Mouse (Mus musculus) heart, embryonic 11.5 days (tissue): ENCODE measurements around the gene Paf1. TPM values are rescaled to one million over a fixed set of nuclear protein-coding genes. Genes with fewer than 3 reads are reported as not detected.

Experiments used
- ATAC-seq: fragments of 200-750 bp; cut with Nextera tagmentation; replicated peaks from 2 replicates; pipeline ENCODE4 v1.8.0; 2017; ENCODE audit warnings: moderate library complexity; ENCODE audit not compliant: insufficient number of reproducible peaks, low FRiP score, low TSS enrichment
- H3K27ac ChIP-seq: fragments of 300-500 bp; sonication (generic); 2 replicates; pipeline ENCODE4 v1.5.1; 2014; ENCODE audit warnings: mild to moderate bottlenecking, low read depth, low read length
- H3K27me3 ChIP-seq: fragments of 300-500 bp; sonication (generic); 2 replicates; pipeline ENCODE4 v1.6.1; 2014; ENCODE audit warnings: mild to moderate bottlenecking, low read length, mixed read lengths; ENCODE audit not compliant: control insufficient read depth, insufficient read depth
- H3K36me3 ChIP-seq: fragments of 300-500 bp; sonication (generic); 2 replicates; pipeline ENCODE4 v1.6.1; 2014; ENCODE audit warnings: mild to moderate bottlenecking, low read length, moderate library complexity, mixed read lengths; ENCODE audit not compliant: control insufficient read depth, insufficient read depth
- H3K4me1 ChIP-seq: fragments of 300-500 bp; sonication (generic); 2 replicates; pipeline ENCODE4 v1.6.1; 2014; ENCODE audit warnings: low read length; ENCODE audit not compliant: control insufficient read depth, insufficient read depth
- H3K4me2 ChIP-seq: fragments of 300-500 bp; sonication (generic); 2 replicates; pipeline ENCODE4 v1.6.1; 2014; ENCODE audit warnings: mild to moderate bottlenecking, moderate library complexity
- H3K4me3 ChIP-seq: fragments of 300-500 bp; sonication (generic); 2 replicates; pipeline ENCODE4 v1.5.1; 2014; ENCODE audit warnings: low read depth, low read length
- H3K9ac ChIP-seq: fragments of 300-500 bp; sonication (generic); 2 replicates; pipeline ENCODE4 v1.6.1; 2014; ENCODE audit warnings: mild to moderate bottlenecking, low read depth, low read length, moderate library complexity
- H3K9me3 ChIP-seq: fragments of 300-500 bp; sonication (generic); replicated peaks from 2 replicates; pipeline ENCODE4 v1.6.1; 2016; ENCODE audit warnings: low read length; ENCODE audit not compliant: control insufficient read depth
- WGBS: fragments of 180-500 bp; shearing (Covaris S2); extraction: QIAGEN DNeasy Blood & Tissue Kit; methylation state at CpG from one replicate; pipeline ENCODE4 v1.1.7; 2014; ENCODE audit not compliant: insufficient replicate concordance; 5-methylcytosine and 5-hydroxymethylcytosine counted together
- polyA plus RNA-seq: library from polyadenylated mRNA; unstranded; fragments of >200 nt; fragmentation: Nextera tagmentation; extraction: Ambion mirVana; gene quantifications from 2 replicates; pipeline ENCODE4 v1.2.1, GENCODE M21; 2014

The Paf1 gene
- polyA plus RNA-seq, 1 experiment from 2014 or later = 70.2 TPM

GRCm38 (mm10) chr7:28373891-28374495, 18.8 kb upstream of the Paf1 start:
- peaks cover 43% of the 10 kb centered on the region for H3K4me1 ChIP-seq
- peak overlapping the region; percentile 6; the same call in 1 of the 2 replicates for H3K4me3 ChIP-seq
- no peak for ATAC-seq
- WGBS = 78% methylated on average over 7 of the region's 7 CpGs
- H3K9me3 ChIP-seq = no peaks in the 10 kb centered on the region
- H3K36me3 ChIP-seq = 0 out of 2 replicates have a peak, but pooled peaks cover 4% of the 10 kb centered on the region
- no peak overlapping the region for H3K9ac ChIP-seq
- H3K27ac ChIP-seq = peak overlapping the region; percentile 54; the same call in 1 of the 2 replicates
- no peaks in the 10 kb centered on the region for H3K27me3 ChIP-seq
- H3K4me2 ChIP-seq = no peak overlapping the region

DNA sequence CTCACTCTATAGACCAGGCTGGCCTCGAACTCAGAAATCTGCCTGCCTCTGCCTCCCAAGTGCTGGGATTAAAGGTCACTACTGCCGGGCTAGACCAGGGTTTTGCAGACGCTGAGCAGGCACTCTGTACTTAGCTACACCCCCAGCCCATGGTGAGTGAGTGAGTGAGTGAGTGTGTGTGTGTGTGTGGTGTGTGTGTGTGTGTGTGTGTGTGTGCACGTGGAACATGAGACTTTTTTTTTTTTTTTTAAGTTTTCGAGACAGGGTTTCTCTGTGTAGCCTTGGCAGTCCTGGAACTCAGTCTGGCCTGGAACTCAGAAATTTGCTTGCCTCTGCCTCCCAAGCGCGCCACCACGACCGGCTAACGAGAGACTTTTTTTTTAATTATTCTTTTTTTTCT, 18.1 kb upstream of the Paf1 start:
- Histone ChIP-seq H3K4me2 (peak overlapping the region; percentile 96), H3K36me3 (no peaks in the 10 kb centered on the region), H3K9ac (peak overlapping the region; percentile 91), H3K4me1 (peaks cover 47% of the 10 kb centered on the region), H3K4me3 (no peak overlapping the region; the same call in 1 of the 2 replicates), H3K9me3 (no peaks in the 10 kb centered on the region), H3K27ac (peak overlapping the region; percentile 99; the same call in 1 of the 2 replicates), H3K27me3 (no peaks in the 10 kb centered on the region)
- WGBS = 76% methylated on average over 10 of the region's 10 CpGs
- ATAC-seq = no peak

GRCm38 (mm10) chr7:28375176-28375921, 17.4 kb upstream of the Paf1 start:
- Histone ChIP-seq H3K4me2 (peak overlapping the region; percentile 96), H3K4me1 (peaks cover 45% of the 10 kb centered on the region), H3K27ac (peak overlapping the region; percentile 99), H3K9me3 (no peaks in the 10 kb centered on the region), H3K9ac (peak overlapping the region; percentile 91), H3K36me3 (no peaks in the 10 kb centered on the region), H3K27me3 (no peaks in the 10 kb centered on the region), H3K4me3 (peak overlapping the region; percentile 44)
- WGBS = under 1% methylated on average over 29 of the region's 36 CpGs
- peak; percentile 59 for ATAC-seq

DNA sequence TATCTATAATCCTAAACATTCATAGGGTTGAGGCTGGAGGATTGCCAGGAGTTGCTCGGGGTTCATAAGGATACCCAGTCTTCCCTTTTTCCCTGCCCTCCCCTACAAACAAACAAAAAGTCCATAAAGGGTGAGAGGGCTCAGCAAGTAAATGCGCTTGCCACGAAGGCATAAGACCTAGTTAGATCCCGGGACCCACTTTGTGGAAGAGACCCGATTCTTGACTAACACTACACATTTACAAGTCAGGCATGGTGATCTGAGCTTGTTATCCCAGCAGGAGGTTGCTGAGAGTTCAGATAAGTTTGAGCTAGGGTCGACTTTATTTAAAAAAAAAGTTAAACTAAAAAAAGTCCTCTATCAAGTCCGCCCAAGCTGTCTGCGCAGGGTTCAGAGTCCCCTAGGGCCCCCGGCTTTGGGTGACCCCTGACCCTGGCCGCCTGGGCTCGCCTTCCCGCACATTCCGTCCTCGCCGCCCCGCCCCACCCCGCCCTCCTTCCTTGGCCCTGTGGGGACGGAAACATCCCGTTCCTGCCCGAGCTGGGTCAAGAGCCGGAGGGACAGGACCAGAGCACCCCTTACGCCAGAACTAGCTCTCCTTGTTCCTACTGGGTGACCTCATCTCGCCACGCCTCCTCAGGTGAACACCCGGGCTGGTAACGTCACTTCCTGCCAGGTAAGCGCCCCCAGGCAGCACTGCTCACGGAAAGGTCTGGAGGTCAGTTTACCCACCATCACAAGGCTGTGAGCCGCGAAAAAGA, 16.6 kb upstream of the Paf1 start:
- ATAC-seq = no peak
- Histone ChIP-seq H3K4me3 (peak overlapping the region; percentile 44), H3K9ac (peak overlapping the region; percentile 91), H3K4me1 (peaks cover 46% of the 10 kb centered on the region), H3K27me3 (no peaks in the 10 kb centered on the region), H3K9me3 (no peaks in the 10 kb centered on the region), H3K27ac (peak overlapping the region; percentile 99), H3K4me2 (peak overlapping the region; percentile 96), H3K36me3 (no peaks in the 10 kb centered on the region)
- 2% methylated on average over 30 of the region's 30 CpGs for WGBS

GRCm38 (mm10) chr7:28377190-28378065, 15.3 kb upstream of the Paf1 start:
- peak overlapping the region; percentile 89 for H3K9ac ChIP-seq
- H3K27me3 ChIP-seq = no peaks in the 10 kb centered on the region
- H3K27ac ChIP-seq = peak overlapping the region; percentile 89
- no peaks in the 10 kb centered on the region for H3K36me3 ChIP-seq
- no peaks in the 10 kb centered on the region for H3K9me3 ChIP-seq
- WGBS = 65% methylated on average over 18 of the region's 18 CpGs
- peaks cover 55% of the 10 kb centered on the region for H3K4me1 ChIP-seq
- H3K4me3 ChIP-seq = peak overlapping the region; percentile 78
- peak overlapping the region; percentile 96 for H3K4me2 ChIP-seq
- ATAC-seq = no peak

DNA sequence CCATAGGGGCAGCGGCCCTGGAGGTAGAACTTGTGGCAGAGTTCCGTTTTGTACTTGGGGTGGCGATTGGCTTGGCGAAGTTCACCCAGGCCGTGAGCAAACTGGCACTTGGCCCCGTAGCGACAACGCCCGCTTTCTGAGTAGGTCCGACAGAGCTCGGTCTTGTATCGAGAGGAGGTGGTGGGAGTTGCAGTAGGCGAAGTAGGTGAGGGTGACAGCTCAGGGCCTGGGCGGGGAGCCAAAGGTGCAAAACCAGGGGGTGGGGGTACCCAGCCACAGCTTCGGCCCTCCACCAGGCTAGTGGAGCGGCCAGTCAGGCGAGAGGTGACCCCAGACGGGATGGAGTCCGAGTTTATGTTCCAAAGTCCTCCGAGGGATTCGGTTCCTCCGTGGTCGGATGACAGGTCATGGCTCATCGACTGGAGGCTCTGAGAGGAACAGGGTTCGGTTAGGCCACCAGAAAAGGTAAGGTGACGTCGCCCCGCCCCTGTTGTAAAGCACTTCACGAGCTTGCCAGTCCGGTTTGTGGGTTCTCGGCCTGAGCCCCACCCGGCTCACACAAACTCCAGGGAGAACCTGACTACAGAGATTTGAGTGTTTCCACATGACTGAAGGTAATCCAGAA, 14.6 kb upstream of the Paf1 start:
- Histone ChIP-seq H3K4me1 (peaks cover 62% of the 10 kb centered on the region), H3K4me3 (peak overlapping the region; percentile 78), H3K9me3 (no peaks in the 10 kb centered on the region), H3K27me3 (no peaks in the 10 kb centered on the region), H3K36me3 (no peaks in the 10 kb centered on the region), H3K27ac (peak overlapping the region; percentile 89), H3K9ac (peak overlapping the region; percentile 89), H3K4me2 (peak overlapping the region; percentile 96)
- ATAC-seq = no peak
- 30% methylated on average over 30 of the region's 32 CpGs for WGBS

DNA sequence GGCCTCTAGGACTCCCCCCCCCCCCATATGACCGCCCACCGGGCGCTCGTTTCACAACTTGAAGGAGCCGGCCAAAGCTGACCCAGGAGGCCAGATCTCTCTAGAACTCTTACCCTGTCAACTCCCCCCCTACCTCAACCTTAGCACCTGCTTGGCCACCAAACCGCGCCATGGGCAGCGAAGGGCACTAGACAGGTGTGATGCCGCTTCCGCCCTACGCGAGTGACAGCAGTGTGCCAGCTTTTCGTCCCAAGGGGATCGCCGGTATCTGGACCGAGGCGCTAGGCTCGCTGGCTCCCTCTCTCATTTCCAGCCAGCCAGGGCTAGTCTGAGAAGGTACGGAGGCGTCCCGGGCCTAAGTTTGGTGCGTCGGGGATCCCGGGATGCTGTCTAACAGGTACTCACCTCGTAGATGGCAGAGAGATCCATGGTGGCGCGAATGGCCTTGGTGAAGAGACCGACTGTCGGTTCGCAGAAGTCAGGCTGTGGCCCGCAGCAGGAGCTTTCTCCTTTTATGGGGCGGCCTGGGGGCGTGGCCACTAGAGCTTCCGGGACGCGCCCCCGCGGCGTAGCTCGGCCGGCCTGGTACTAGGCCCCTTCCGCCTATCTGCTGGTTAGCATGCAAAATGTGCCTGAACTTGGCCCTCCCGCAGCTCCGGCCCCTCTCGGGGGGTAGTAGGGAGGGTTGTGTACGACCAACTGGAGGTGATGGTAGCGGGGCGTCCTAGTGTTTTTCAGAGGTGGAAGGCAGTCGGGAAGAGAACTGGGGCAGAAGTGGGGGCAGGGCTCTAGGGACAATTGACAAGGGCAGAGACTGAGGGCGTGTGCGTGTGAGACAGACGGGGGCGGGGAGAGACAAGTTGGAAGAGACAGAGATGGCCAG, 13.7 kb upstream of the Paf1 start:
- no peaks in the 10 kb centered on the region for H3K36me3 ChIP-seq
- no peaks in the 10 kb centered on the region for H3K27me3 ChIP-seq
- peak overlapping the region; percentile 89 for H3K27ac ChIP-seq
- no peaks in the 10 kb centered on the region for H3K9me3 ChIP-seq
- peak overlapping the region; percentile 96 for H3K4me2 ChIP-seq
- WGBS = under 1% methylated on average over 53 of the region's 53 CpGs
- H3K9ac ChIP-seq = peak overlapping the region; percentile 89
- peak overlapping the region; percentile 78 for H3K4me3 ChIP-seq
- H3K4me1 ChIP-seq = peaks cover 67% of the 10 kb centered on the region
- peak; percentile 64 for ATAC-seq
